Mouse (Mus musculus): ENCODE measurements at regions not wholly inside any gene's neighbourhood (a gene's known extent, or its start where the extent isn't known, plus 50 kb on each side); places are given as distances from the start of the nearest gene placed in this dataset.

DNA sequence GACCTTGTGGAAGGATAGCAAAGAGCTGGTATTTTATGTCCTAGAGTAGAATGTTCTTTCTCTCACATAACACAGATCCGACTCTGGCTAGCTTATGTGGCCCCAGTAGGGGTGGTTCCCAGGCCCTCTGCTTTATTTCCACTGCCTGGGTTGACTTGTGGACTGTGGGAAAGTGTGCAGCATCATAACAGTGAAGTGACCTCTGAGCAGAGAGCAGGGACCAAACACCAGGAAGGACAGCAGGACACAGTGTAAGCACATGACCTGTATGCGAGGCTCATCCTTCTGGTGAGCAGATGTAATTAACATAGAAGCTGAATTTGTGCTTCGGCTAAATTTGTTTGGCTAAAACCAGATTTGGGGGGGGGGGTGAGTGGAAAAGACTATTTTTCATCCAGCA lies 132.1 kb downstream of the Fam174a start:
- TF ChIP-seq CTCF (IDR thresholded peaks at IDR 0.05; ENCODE audit: extremely low read depth, insufficient read depth, insufficient read length, insufficient replicate concordance), result no peak
- no peak for TF ChIP-seq POLR2A (IDR thresholded peaks at IDR 0.05; ENCODE audit: low read depth, low read length)
